Mouse (Mus musculus): Measurements from ENCODE around the gene Dolpp1. TPM values are rescaled to one million over a fixed set of nuclear protein-coding genes. Genes with fewer than 3 reads are reported as not detected.

Gene Dolpp1
- total RNA-seq, 2 experiments from 2014 or later = 4.9 to 6.9 TPM

DNA sequence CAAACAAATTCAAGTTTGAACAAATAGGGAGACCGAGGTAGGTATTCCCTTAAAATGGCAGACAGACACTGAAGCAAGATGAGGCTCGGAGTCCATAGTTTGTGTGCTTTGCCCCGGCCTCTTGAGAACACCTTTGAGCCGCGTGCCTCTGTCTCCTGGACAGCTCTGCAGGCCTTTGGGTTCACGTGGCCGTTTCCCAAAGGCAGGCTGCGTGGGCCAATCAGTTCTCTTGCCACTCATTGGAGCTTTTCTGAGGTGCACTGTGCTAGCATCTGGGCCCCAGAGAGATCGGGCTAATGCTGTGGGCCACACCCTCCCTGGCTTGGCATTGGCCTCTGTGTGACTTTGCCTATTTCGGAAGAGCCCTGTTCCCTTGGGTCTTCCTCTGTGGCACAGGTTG is 16.2 kb upstream of the Dolpp1 start:
- DNase-seq (ENCODE audit: low spot score) = no peak

GRCm38 (mm10) chr2:30377721-30378120 is 14.3 kb upstream of the Dolpp1 start:
- no peak for DNase-seq (ENCODE audit: low spot score)

DNA sequence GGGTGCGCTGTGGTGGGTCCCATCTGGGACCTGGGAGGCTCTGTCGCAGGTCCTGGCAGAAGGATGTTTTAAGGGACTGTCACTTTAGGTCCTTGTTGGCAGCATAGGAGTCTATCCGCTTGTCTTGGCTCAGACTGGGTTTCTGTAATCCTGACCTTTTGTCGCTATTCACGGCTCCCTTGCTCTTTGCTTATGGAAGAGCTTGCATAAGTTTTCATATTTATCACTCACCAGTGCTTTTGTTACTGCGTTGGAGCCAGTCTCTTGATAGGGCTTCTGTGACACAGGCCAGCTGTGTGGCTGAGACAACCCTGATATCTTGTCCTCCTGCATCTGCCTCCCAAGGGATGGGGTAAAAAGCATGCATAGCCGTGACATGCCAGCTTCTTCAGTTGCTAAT is 12.7 kb upstream of the Dolpp1 start:
- no peak for DNase-seq (ENCODE audit: low spot score)

DNA sequence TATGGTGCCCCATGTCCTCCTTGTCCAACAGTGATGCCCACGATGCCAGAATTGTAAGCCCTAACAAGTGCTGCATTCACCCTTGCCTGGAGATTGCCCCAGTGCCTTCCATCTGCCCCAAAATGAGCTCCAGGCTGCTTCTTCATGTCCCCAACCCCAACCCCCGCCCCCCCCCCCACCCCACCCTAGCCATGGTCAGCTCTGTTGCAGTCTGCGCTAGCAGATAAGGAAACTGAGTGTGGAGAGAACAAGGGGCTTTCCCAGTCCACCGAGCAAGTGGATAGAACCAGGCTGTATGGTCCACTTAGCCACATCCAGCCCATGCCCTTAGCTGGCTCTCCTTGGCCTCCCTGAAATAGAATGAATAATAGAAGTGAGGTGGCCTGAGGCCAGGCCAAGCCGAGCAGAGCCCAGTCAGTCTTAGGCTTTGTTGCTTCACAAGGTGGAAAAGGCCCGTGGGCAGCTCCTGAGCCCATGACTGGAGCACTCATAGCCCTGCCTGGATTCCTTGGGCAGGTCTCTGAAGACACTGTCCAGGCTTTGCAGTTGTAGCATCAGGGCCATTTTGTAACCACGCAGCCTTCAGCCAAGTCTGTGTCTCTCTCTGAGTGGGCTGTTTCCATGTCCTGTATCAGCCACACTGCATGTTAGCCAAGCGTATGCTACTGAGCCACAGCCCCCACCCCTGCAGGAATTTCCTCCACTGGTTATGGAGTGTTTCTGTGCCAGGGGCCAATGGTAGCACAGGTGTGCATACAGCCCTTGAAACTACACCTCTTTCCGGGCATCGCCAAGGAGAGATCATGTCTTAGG is 11.3 kb upstream of the Dolpp1 start:
- DNase-seq (ENCODE audit: low spot score) = no peak

- peak; percentile 66 for DNase-seq (ENCODE audit: low spot score)
These were observed 10.7 kb upstream of the Dolpp1 start for GRCm38 (mm10) chr2:30381377-30381725.

GRCm38 (mm10) chr2:30384814-30385213 is 7.2 kb upstream of the Dolpp1 start:
- no peak for DNase-seq (ENCODE audit: low spot score)

- DNase-seq (ENCODE audit: low spot score) = no peak
These were observed 6.5 kb upstream of the Dolpp1 start for GRCm38 (mm10) chr2:30385591-30385990.

DNA sequence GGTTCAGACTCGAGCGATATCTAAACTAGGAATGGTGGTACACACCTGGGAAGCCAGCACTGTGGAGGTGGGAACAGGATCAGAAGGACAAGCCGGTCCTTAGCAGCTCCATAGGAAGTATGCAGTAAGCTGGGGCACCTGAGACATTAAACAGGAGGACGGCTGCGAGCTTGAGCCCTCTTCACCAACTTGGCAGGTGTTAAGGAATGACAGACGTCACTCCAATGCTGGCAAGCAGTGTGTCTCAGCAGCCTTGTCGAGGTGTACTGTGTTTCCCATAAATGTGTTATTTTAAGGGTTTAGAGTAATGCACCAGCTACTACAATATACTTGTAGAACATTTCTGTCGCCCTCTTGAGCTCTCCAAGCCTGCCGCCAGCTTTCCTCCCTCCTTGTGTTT is 5.1 kb upstream of the Dolpp1 start:
- DNase-seq (ENCODE audit: low spot score) = no peak

DNA sequence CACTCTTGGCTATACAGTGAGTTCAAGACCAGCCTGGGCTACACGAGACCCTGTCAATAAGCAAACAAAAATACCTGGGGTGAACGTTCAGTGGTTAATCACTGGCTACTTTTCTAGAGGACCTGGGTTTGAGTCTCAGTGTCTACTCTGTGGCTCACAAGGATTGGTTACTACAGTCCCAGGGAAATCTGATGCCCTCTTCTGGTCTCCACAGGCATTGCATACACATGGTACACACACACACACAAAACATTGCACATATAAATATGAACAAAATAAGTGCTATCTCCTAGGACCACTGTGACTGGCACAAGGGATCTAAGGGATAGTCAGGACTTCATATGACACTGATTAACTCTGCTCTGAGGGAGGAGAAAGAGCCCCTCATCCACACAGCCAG is 3.1 kb upstream of the Dolpp1 start:
- DNase-seq (ENCODE audit: low spot score) = no peak

GRCm38 (mm10) chr2:30392577-30393369 is 719 bp downstream of the Dolpp1 start:
- peak; percentile 80 for DNase-seq (ENCODE audit: low spot score)

DNA sequence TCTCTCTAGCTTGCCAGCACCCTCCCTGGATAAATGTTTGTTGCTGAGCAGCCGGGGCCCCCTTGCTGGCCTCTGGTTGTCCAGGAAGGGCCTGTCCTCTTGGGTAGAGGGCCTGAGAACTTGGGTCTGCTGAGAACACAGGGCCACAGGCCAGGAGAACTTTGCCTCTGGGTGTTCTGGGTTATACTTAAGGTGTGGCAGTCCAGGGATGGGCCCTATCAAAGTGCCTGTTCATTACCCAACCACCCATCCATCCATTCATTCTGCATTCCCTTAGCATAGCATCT is 1.3 kb downstream of the Dolpp1 start:
- no peak for DNase-seq (ENCODE audit: low spot score)

GRCm38 (mm10) chr2:30395757-30396156 is 3.7 kb downstream of the Dolpp1 start:
- no peak for DNase-seq (ENCODE audit: low spot score)

GRCm38 (mm10) chr2:30396246-30396645 is 4.2 kb downstream of the Dolpp1 start:
- no peak for DNase-seq (ENCODE audit: low spot score)

DNA sequence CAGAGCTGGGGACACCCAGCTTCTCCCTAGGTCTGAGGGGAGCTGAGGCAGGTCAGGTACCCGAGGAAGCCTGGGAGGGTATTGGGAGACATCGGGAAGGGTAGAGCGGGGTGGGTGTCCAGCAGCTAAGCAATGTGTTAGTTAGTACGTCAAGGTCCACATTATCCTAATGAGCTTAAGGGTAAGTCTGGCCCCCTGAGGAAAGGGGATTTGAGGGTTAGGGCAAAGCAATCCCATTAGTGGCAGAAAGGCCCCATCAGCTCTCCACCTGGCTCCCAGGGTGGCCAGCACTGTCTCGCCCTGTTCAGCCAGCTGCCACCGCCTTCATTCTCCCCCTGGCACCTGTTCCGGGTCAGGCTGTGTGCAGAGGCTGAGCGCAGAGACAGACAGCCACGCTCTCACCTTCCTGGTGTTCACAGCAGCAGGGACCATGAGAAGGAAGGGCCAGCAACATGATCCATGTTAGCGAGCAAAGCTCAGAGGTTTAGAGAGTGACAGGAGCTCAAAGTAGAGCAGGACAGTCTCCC is 6.0 kb downstream of the Dolpp1 start:
- DNase-seq (ENCODE audit: low spot score) = no peak

GRCm38 (mm10) chr2:30399191-30400171 is 7.4 kb downstream of the Dolpp1 start:
- no peak for DNase-seq (ENCODE audit: low spot score)

DNA sequence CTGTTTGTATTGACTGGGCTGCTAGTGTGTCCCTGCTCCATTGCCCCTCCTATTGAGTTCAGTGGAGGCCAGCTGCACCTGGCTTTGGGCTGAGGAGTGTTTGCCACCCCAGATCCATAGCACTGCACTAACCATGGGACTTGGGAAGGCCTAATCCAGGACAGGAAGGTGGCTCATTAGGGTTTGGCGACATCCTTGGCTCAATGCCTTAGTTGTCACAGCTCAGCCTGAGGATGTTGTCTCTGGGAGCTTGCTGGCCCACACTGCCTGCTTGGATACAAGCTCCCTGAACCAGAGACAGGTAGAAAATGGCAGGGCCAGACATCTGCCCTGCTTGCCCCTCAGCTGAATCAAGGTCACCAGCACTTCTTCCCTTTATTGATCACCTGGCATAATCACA is 9.5 kb downstream of the Dolpp1 start:
- DNase-seq (ENCODE audit: low spot score) = no peak

DNA sequence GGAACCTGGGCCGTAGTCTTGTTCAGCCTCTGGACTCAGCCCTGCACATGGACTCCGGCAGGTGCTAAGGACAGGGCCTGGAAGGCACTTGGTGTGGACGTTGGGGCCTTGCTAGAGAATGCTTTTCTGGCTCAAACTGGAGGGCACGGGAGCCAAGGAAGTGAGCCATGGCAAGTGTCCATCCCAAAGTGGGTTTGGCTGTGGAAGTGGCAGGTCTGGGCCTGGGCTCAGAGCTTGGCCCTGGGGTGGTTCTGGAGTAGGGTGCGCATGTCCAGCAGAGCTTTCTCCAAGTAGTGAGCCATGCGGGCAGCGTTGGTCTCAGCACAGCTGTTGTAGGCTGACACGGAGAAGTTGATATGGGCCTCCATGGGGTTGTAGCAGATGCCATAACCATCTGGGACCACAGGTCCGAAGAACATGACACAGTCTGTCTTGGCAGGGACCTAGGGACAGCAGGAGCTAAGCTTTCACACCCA is 10.3 kb downstream of the Dolpp1 start:
- DNase-seq (ENCODE audit: low spot score) = peak; percentile 77

DNA sequence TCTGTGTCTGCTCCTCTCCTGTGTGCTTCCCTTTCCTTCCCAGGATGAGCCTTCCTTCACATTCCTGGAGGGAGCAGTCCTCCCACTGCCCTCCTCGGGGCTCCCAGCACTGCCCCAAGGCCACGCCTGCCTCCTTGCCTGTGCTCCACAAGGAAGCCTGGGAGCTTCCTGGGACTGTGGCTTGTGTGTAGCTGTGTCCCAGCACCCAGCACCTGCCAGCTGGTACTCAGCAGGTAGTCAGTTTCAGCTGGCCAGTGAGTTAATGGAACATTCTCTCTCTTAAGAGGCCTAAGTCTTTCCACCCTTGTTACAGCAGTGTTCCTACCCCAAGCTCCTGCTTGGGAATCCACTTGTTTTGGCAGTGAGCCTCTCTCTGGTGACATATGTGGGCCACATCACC is 10.8 kb downstream of the Dolpp1 start:
- no peak for DNase-seq (ENCODE audit: low spot score)

GRCm38 (mm10) chr2:30403870-30404269 is 11.8 kb downstream of the Dolpp1 start:
- DNase-seq (ENCODE audit: low spot score) = no peak

GRCm38 (mm10) chr2:30407221-30407620 is 15.2 kb downstream of the Dolpp1 start:
- DNase-seq (ENCODE audit: low spot score) = no peak

DNA sequence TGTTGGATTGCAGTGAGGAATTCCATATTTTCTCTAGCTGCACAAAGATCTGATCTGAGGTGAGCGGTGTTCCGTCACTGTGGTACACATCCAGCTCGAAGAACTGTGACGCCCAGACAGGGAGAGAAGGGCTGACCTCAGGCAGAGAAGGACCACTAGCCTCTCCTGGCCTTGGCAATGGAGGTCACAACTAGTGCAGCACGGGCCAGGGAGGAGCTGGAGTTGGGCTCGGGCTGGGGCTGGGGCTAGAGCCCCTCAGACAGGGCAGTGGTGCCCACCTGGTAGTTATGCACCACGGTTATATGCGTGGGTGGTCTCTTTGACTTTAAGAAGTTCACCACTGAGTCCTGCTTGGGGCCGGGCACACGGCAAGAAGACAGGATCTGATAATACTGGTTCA is 15.7 kb downstream of the Dolpp1 start:
- no peak for DNase-seq (ENCODE audit: low spot score)

All from gastrocnemius, adult 18-20 months (tissue).